Mouse (Mus musculus): ENCODE results near the gene Gpr155. TPM values are rescaled to one million over a fixed set of nuclear protein-coding genes. Genes with fewer than 3 reads are reported as not detected.

Gene Gpr155
- total and polyA plus RNA-seq, 3 experiments = 0.23 to 0.99 TPM; not detected in 1

DNA sequence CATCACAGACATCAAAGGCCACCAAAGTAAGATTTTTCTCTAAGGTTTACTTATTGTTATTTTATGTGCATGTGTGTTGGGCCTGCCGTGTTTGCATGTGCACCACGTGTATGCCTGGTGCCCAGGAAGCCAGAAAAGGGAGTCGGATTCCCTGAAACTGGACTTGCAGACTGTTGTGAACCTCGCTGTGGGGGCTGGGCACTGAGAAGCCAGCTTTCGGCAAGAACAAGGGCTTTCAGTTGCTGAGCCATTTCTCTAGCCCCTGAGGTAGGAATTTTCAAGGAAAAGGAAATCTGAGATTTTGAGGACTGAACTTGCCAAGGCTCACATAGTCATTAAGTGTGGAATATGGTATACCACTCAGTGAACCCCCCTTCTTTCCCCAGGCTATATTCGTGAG lies 39.2 kb downstream of the Gpr155 start:
- H3K79me2 ChIP-seq (ENCODE audit: control insufficient read depth, insufficient read depth, low read length, poor library complexity) = no peaks in the 10 kb centered on the region
- H3K9ac ChIP-seq (ENCODE audit: control insufficient read depth, low read depth, low read length, poor library complexity, severe bottlenecking) = no peak overlapping the region
- H3K36me3 ChIP-seq (ENCODE audit: control insufficient read depth in 1 of 2, insufficient read depth in 2 of 2, low read length in 2 of 2) = no peaks in the 10 kb centered on the region
- H3K27ac ChIP-seq (ENCODE audit: control insufficient read depth, low read depth, low read length) = no peak overlapping the region
- H3K4me1 ChIP-seq (ENCODE audit: control insufficient read depth in 1 of 2, insufficient read depth in 2 of 2, low read length in 2 of 2) = no peaks in the 10 kb centered on the region
- H3K4me3 ChIP-seq (ENCODE audit: control insufficient read depth in 1 of 2, insufficient read depth in 1 of 2, low read depth in 2 of 2, low read length in 2 of 2) = no peak overlapping the region
- no peak for TF ChIP-seq E2F4 (IDR thresholded peaks at IDR 0.05; ENCODE audit: borderline replicate concordance, low read depth, low read length)
- no peak for TF ChIP-seq ZKSCAN1 (IDR thresholded peaks at IDR 0.05; ENCODE audit: low read depth, low read length)
- no peak for TF ChIP-seq USF1 (IDR thresholded peaks at IDR 0.05; ENCODE audit: low read depth, low read length)
- no peak for TF ChIP-seq GABPA (IDR thresholded peaks at IDR 0.05; ENCODE audit: low read depth, low read length)
- no peak for TF ChIP-seq TAL1 (IDR thresholded peaks at IDR 0.05; ENCODE audit: low read length)
- no peak for TF ChIP-seq CTCF (IDR thresholded peaks at IDR 0.05 in 2 of 3, conservative IDR thresholded peaks at IDR 0.05 in 1 of 3; ENCODE audit: control insufficient read depth in 1 of 3, insufficient read depth in 1 of 3, low read depth in 2 of 3, low read length in 3 of 3, poor library complexity in 1 of 3, severe bottlenecking in 1 of 3)
- TF ChIP-seq MYC (IDR thresholded peaks at IDR 0.05; ENCODE audit: low read depth, low read length) = no peak
- TF ChIP-seq MEF2A (IDR thresholded peaks at IDR 0.05; ENCODE audit: extremely low read depth, insufficient replicate concordance, low read depth, low read length, poor library complexity, severe bottlenecking) = no peak
- no peak for TF ChIP-seq POLR2AphosphoS5 (IDR thresholded peaks at IDR 0.05; ENCODE audit: borderline replicate concordance, low read depth, low read length)
- TF ChIP-seq MYB (IDR thresholded peaks at IDR 0.05; ENCODE audit: low read depth, low read length) = no peak
- no peak for TF ChIP-seq ZMIZ1 (IDR thresholded peaks at IDR 0.05; ENCODE audit: low read depth, low read length)
- no peak for TF ChIP-seq RCOR1 (IDR thresholded peaks at IDR 0.05; ENCODE audit: low read depth, low read length)
- TF ChIP-seq HCFC1 (IDR thresholded peaks at IDR 0.05; ENCODE audit: low read depth, low read length) = no peak
- no peak for TF ChIP-seq SMC3 (IDR thresholded peaks at IDR 0.05; ENCODE audit: low read depth, low read length)
- no peak for TF ChIP-seq TBP (IDR thresholded peaks at IDR 0.05; ENCODE audit: low read depth, low read length)
- no peak for TF ChIP-seq MXI1 (IDR thresholded peaks at IDR 0.05; ENCODE audit: low read depth, low read length)
- no peak for DNase-seq (ENCODE audit: low read depth, low spot score)
- no peaks in the 10 kb centered on the region for H3K27me3 ChIP-seq (ENCODE audit: control insufficient read depth in 1 of 2, insufficient read depth in 2 of 2, low read length in 2 of 2)
- no peaks in the 10 kb centered on the region for H3K9me3 ChIP-seq (replicated peaks; ENCODE audit: insufficient read depth, low read length)

DNA sequence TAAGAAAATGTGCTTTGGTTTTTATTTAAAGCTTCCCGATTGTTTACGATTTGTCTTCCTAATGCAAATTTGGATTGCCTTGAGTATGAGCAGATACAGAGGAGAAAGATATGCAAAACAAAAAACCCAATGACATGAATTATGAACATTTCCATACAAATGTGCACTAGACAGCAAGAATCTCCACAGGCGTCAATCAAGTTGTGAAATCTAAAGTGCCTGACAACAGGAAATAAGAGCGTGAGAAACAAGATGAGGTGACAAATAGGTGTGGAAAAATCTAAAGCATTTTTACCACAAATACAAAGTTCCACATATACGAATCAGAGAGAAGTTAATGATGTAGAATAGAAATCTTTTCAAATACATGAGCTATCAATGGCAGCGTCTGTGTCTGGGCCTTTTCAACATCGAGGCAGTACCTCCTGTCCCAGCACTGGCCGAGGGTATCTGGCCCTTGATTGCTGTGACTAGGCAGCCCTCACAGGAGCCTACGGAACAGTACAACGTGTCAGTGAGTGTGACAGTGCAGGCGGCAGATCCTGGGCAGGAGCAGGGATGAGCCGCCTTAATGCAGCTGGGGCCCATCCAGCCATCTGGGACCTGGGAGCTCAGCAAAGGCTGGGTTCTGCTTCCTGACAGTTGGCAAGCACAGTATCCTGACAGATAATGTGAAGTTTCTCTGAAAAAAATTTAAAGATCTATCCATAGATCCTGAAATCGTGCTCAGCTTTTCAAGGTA lies 39.9 kb downstream of the Gpr155 start:
- Histone ChIP-seq H3K4me3 (ENCODE audit: control insufficient read depth in 1 of 2, insufficient read depth in 1 of 2, low read depth in 2 of 2, low read length in 2 of 2) (no peak overlapping the region), H3K27ac (ENCODE audit: control insufficient read depth, low read depth, low read length) (no peak overlapping the region), H3K27me3 (ENCODE audit: control insufficient read depth in 1 of 2, insufficient read depth in 2 of 2, low read length in 2 of 2) (no peaks in the 10 kb centered on the region), H3K36me3 (ENCODE audit: control insufficient read depth in 1 of 2, insufficient read depth in 2 of 2, low read length in 2 of 2) (no peaks in the 10 kb centered on the region), H3K9me3 (replicated peaks; ENCODE audit: insufficient read depth, low read length) (no peaks in the 10 kb centered on the region), H3K79me2 (ENCODE audit: control insufficient read depth, insufficient read depth, low read length, poor library complexity) (no peaks in the 10 kb centered on the region), H3K4me1 (ENCODE audit: control insufficient read depth in 1 of 2, insufficient read depth in 2 of 2, low read length in 2 of 2) (no peaks in the 10 kb centered on the region), H3K9ac (ENCODE audit: control insufficient read depth, low read depth, low read length, poor library complexity, severe bottlenecking) (no peak overlapping the region)
- TF ChIP-seq POLR2AphosphoS5 (IDR thresholded peaks at IDR 0.05; ENCODE audit: borderline replicate concordance, low read depth, low read length) = no peak
- TF ChIP-seq ZKSCAN1 (IDR thresholded peaks at IDR 0.05; ENCODE audit: low read depth, low read length) = no peak
- TF ChIP-seq CHD2 (IDR thresholded peaks at IDR 0.05; ENCODE audit: low read length) = no peak
- no peak for TF ChIP-seq E2F4 (IDR thresholded peaks at IDR 0.05; ENCODE audit: borderline replicate concordance, low read depth, low read length)
- no peak for TF ChIP-seq ETS1 (IDR thresholded peaks at IDR 0.05; ENCODE audit: low read depth, low read length)
- TF ChIP-seq USF2 (IDR thresholded peaks at IDR 0.05; ENCODE audit: borderline replicate concordance in 1 of 2, insufficient read depth in 1 of 2, low read depth in 1 of 2, low read length in 2 of 2) = no peak
- no peak for TF ChIP-seq EP300 (IDR thresholded peaks at IDR 0.05; ENCODE audit: low read depth in 1 of 2, low read length in 2 of 2)
- TF ChIP-seq TBP (IDR thresholded peaks at IDR 0.05; ENCODE audit: low read depth, low read length) = no peak
- no peak for TF ChIP-seq MYC (IDR thresholded peaks at IDR 0.05; ENCODE audit: low read depth, low read length)
- TF ChIP-seq MAX (IDR thresholded peaks at IDR 0.05; ENCODE audit: low read length) = no peak
- no peak for TF ChIP-seq NELFE (IDR thresholded peaks at IDR 0.05; ENCODE audit: low read depth, low read length)
- no peak for TF ChIP-seq MEF2A (IDR thresholded peaks at IDR 0.05; ENCODE audit: extremely low read depth, insufficient replicate concordance, low read depth, low read length, poor library complexity, severe bottlenecking)
- DNase-seq (ENCODE audit: low read depth, low spot score) = no peak

Measured in MEL (cell line).